Mouse (Mus musculus): ENCODE data around the gene Olfr902. TPM values are rescaled to one million over a fixed set of nuclear protein-coding genes. Genes with fewer than 3 reads are reported as not detected.
"Not testable (repeated sequence)": the region's sequence is repeated elsewhere in the genome, so short reads cannot be mapped to it uniquely, and the experiment has no call there.

The Olfr902 gene
- total RNA-seq (2021), result not detected
- long read RNA-seq, experiment 1, result 0 reads
- long read RNA-seq, experiment 2, result 0 reads

DNA sequence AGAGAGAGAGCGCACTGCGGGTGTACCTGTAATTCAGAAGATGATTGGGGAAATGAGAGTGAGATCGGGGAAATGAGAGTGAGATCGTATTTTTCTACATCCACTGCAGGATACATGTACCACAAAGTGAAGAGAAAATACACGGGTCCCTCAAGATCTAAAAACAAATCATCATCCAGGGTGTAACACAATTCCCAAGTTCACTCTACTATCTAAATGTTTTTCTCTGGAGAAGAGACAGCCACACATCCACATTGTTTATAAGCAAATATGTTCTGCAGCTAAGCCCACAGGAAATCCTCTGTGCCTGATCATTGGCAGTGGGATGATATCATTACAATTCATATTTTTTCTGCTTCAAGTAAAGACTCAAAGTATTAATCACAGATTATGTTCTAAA, at the start of gene Olfr902:
Gene Olfr902 (plus strand): TSS at position 301 of the 400 bp plus-strand sequence.
- no peak for DNase-seq (ENCODE audit: low spot score)

DNA sequence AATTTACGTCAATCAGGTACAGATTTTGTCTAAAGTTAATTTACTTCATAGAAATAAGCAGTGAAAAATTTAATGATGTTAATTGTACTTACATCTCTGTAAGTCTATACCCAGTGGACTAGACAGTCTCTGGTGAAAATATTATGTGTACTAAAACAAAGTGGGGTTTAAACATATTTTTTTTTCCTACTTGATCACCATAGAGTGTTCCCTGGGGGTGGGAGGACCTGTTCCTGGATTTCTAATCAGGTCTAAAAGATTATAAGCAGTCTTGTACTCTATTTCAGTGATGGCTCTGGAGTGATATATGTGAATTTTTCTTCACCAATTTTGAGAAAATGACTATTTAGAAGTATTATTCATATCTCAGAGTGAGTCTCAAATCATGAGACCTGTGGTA, 46.1 kb upstream of the Olfr902 start, which contains the start of gene Olfr147:
Gene Olfr147 (plus strand): TSS at position 301 of the 400 bp plus-strand sequence.
- DNase-seq (ENCODE audit: low spot score), result no peak

DNA sequence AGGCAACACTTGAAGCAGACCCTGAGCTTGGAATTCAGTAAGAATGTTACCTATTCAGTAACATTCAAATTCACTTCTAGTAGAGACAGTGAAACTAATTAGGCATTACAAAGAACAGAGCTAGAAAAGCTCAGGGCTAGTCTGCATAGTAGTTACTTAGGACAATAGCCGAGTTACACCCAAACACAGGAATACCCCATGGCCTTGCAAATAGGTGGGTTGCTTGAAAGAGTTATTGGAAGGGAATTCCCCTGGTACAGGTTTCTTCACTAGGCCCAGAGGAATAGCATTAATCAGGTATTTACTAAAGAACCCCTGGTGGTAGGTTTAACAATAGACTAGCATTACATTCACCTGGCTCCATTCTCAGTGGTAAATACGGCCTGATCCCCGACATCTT, 40.0 kb upstream of the Olfr902 start:
- not testable (repeated sequence) for DNase-seq (ENCODE audit: low spot score)

DNA sequence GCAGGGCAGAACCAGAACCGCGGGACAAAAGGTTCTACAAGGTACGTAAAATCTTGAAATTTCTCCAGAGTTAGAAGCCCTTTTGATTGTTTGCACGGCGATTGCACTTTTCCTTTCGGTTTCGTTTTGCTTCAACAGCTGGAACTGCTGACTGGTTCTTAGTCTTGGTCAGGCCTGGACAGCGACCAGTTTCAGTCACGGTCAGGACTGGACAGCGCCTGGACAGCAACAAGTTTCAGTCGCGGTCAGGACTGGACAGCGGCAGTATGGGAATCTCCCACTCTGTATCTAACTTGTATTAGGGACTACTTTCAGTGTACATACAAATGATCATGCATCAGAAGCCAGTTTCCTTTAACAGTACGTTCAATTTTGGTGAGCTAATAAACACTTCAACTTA, 34.0 kb upstream of the Olfr902 start:
- DNase-seq (ENCODE audit: low spot score), result not testable (repeated sequence)

DNA sequence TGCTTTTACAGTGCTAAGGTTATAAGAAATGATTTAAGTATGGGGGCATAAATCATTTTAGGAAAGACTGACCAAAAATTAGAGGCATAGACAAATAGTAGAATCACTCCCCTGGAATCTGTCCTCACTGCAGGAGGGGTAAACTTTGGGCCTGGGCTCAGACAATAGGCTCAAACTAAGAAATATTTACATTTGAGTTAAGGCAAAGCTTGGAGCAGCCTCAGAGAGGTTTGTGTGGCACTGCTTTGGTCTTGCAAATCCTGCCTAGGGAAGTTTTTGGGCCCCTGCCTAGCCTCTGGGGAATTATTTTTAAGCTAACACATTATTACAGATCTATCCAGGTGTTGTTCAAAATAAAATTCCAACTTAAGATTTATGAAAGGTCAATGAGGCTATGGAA, 23.7 kb upstream of the Olfr902 start:
- DNase-seq (ENCODE audit: low spot score), result no peak

DNA sequence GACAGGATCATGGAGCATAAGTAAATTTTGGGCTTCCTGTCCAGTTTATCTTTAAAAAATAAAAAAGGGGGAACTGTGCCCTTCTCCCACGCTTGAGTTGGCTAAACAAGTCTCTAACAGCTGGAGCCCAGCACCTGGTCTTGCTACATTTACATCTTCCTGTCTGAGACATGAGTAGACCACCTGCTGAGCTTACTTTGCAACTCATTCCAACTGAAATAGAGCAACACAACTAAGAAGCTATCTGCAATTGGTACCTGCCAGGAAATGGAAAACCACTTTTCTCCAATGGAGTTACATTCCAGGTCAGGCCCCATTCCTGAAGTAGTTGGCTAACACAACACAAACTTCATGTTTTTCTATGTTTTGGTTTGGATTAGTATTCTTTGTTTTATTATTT, 20.4 kb upstream of the Olfr902 start:
- no peak for DNase-seq (ENCODE audit: low spot score)

DNA sequence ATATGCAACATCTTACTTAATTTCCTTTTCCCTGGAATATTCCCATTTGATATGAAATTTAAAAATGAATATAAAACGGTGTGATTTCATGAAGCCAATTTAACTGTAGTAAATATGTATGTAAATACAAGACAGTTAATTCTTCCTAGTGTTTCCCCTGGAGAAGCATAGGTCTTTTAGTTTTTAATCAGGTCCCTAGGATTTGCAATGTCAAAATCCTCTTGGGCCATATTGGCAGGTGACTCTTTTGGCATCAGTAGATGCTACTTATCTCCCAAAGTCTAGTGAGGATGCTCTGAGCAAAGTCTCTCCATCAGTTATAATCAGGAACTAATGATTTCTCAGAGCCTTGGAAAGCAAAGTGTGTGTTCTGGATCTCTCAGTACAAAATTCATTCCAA, 18.3 kb upstream of the Olfr902 start, which contains the start of gene Olfr901:
Gene Olfr901 (plus strand): TSS at position 301 of the 400 bp plus-strand sequence.
- no peak for DNase-seq (ENCODE audit: low spot score)

DNA sequence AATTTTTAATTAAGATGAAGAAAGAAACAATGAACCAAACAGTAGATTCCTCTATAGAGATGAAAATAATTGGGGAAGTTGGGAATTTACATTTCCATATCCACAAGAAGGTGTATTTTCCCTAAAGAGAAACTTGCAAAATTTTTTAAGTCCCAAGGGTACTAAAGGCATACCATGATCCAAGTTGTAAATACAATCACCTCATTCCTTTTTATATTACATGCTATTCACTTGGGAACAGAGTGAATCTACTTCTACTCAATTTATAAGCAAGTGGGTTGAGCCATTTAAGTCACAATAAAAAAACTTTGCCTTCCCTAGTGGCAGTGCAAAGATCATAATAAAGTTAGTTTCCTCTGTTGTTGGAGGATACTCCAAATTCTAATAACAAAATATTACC, 15.4 kb downstream of the Olfr902 start, which contains the start of gene Olfr904:
Gene Olfr904 (plus strand): TSS at position 301 of the 400 bp plus-strand sequence.
- DNase-seq (ENCODE audit: low spot score), result no peak

DNA sequence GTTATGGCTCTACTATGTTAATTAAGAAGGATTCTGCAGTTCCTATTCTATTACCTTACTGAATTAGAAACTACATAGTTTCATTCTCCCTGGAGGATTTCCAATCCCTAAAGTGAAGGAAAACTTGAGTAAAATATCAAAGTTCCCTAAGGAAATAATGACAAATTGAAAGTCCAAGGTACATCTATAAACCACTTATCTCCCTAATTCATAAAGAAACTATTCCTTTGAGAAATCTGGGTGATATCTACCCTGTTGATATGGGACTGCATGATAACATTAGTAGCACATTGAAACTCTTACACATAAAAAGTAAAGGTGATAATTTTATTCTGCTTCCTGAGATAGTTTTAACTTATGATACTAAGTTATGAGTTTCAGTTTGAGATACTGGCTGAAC, 23.4 kb downstream of the Olfr902 start, which contains the start of gene Olfr905:
Gene Olfr905 (plus strand): TSS at position 301 of the 400 bp plus-strand sequence.
- DNase-seq (ENCODE audit: low spot score), result no peak

DNA sequence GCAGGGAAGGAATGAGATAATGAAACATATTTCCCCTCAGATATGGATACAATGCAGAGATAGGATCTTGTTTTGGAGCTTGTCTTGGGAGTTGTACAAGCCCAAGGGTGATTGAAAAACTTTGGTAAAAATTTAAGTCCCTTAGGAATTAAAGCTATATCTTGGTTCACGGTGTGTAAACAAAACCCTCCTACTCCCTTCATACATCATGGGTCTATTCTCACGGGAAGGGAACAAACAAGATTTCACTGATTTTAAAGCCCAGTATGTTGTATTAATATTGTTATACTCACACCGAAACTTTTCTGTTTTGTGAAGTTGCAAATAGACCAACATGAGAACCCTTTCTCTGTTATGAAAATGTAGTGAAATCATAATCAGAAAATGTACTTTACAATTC, 39.3 kb downstream of the Olfr902 start, which contains the start of gene Olfr906:
Gene Olfr906 (plus strand): TSS at position 301 of the 400 bp plus-strand sequence.
- DNase-seq (ENCODE audit: low spot score), result no peak

DNA sequence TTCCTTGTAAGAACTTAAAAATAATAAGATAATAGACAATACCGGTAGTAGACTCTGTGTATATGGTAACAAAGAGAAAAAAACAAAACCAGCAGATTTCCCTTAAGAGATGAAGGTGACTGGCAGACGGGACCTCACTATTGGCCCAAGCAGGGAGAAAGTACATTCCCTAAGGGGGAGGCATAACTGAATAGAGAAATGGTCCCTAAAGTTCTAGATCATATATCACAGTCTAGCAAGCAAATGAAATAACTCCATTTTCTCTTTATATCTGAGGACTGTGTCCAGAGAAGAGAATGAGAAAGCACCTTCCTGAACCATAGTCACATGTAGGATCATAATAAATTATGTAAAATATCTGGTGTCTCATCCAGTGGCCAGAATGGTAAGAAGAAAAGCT, 48.0 kb downstream of the Olfr902 start, which contains the start of gene Olfr907:
Gene Olfr907 (plus strand): TSS at position 301 of the 400 bp plus-strand sequence.
- no peak for DNase-seq (ENCODE audit: low spot score)

Other genes starting within 250 kb of the Olfr902 start
- gene Olfr893, start 239.3 kb upstream of the Olfr902 start, total RNA-seq (2021), result not detected
- gene Olfr894, start 229.6 kb upstream of the Olfr902 start, total RNA-seq (2021), result not detected
- gene Olfr143, start 194.9 kb upstream of the Olfr902 start, total RNA-seq (2021), result not detected
- not detected for gene Olfr895, start 179.8 kb upstream of the Olfr902 start, total RNA-seq (2021)
- gene Olfr896-ps1, start 156.5 kb upstream of the Olfr902 start, total RNA-seq (2021), result not detected
- not detected for gene Olfr25, start 118.6 kb upstream of the Olfr902 start, total RNA-seq (2021)
- not detected for gene Olfr898, start 99.2 kb upstream of the Olfr902 start, total RNA-seq (2021)
- not detected for gene Olfr250, start 80.8 kb upstream of the Olfr902 start, total RNA-seq (2021)
- gene Olfr251, start 70.6 kb upstream of the Olfr902 start, total RNA-seq (2021), result not detected
- not detected for gene Olfr147, start 46.0 kb upstream of the Olfr902 start, total RNA-seq (2021)
- not detected for gene Olfr901, start 18.2 kb upstream of the Olfr902 start, total RNA-seq (2021)
- gene Olfr904, start 15.5 kb downstream of the Olfr902 start, total RNA-seq (2021), result not detected
- not detected for gene Olfr905, start 23.5 kb downstream of the Olfr902 start, total RNA-seq (2021)
- gene Olfr906, start 39.4 kb downstream of the Olfr902 start, total RNA-seq (2021), result not detected
- not detected for gene Olfr907, start 48.1 kb downstream of the Olfr902 start, total RNA-seq (2021)
- gene Olfr911-ps1, start 73.9 kb downstream of the Olfr902 start, total RNA-seq (2021), result not detected
- not detected for gene Olfr910, start 90.2 kb downstream of the Olfr902 start, total RNA-seq (2021)
- not detected for gene Olfr912, start 132.5 kb downstream of the Olfr902 start, total RNA-seq (2021)
- not detected for gene Olfr913, start 145.1 kb downstream of the Olfr902 start, total RNA-seq (2021)
- not detected for gene Olfr914, start 157.4 kb downstream of the Olfr902 start, total RNA-seq (2021)
- gene Olfr916, start 212.2 kb downstream of the Olfr902 start, total RNA-seq (2021), result not detected
- gene Olfr917, start 218.2 kb downstream of the Olfr902 start, total RNA-seq (2021), result not detected
- gene Olfr918, start 226.9 kb downstream of the Olfr902 start, total RNA-seq (2021), result not detected

Data from gastrocnemius, adult 18-20 months (tissue).